10 mouse cellular contexts compared by ENCODE assay signal in the genomic region with DNA sequence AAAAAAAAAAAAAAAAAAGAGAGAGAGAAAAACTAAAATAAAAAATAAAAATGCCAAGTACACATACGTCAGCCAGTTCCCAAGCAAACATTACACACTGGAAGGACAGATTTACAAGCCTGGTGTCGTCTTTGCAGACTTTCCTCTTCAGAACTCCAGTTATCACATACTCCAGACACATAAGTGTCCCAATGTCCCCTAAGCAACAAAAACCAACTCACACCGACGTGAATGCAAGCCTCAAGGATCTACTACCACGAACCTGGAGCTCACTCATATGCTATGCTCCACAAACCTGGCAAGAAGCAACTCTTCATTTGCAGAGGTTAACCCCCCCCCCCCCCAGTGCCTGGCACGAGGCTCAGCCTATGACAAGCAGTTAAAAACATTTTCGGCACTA.
"Had no signal": no experiment of that assay in that cellular context is flagged by ENCODE, and none has a peak within 500 bp of the region (broad histone marks: within the 10 kb centered on the region; RNA-seq: fewer than 3 reads in every experiment).

No protein-coding gene starts in this region.

- H3K36me3 ChIP-seq: limb, embryonic 10.5 days; liver, embryonic 13.5 days; midbrain, embryonic 12.5 days; midbrain, embryonic 15.5 days had no signal

- ATAC-seq: midbrain, embryonic 15.5 days had no signal

- H3K9me3 ChIP-seq: limb, embryonic 10.5 days; limb, embryonic 13.5 days; liver, embryonic 13.5 days; midbrain, embryonic 12.5 days; midbrain, embryonic 15.5 days had no signal

- H3K4me3 ChIP-seq: limb, embryonic 10.5 days; limb, embryonic 13.5 days; liver, embryonic 13.5 days; midbrain, embryonic 12.5 days; midbrain, embryonic 15.5 days had no signal

- H3K27ac ChIP-seq: limb, embryonic 10.5 days; limb, embryonic 13.5 days; liver, embryonic 13.5 days; macrophage; midbrain, embryonic 12.5 days; midbrain, embryonic 15.5 days had no signal

- H3K4me1 ChIP-seq: limb, embryonic 10.5 days; midbrain, embryonic 15.5 days had no signal

- DNase-seq: kidney, adult 18-20 months; kidney, adult 9 months; liver; liver, embryonic 13.5 days; thymus, postnatal 25 days had no signal

- H3K9ac ChIP-seq: limb, embryonic 13.5 days; liver, embryonic 13.5 days; midbrain, embryonic 12.5 days; midbrain, embryonic 15.5 days had no signal

- H3K4me2 ChIP-seq: limb, embryonic 13.5 days; liver, embryonic 13.5 days; midbrain, embryonic 12.5 days; midbrain, embryonic 15.5 days had no signal

- H3K27me3 ChIP-seq: limb, embryonic 13.5 days; liver, embryonic 13.5 days; midbrain, embryonic 12.5 days; midbrain, embryonic 15.5 days had no signal
